Mouse (Mus musculus) testis, adult 2 months (tissue): ENCODE data around the gene Aebp1.

Experiments used
- CTCF ChIP-seq: fragments of 200-500 bp; IDR thresholded peaks from 2 replicates; pipeline ENCODE4 v1.5.1; 2012; ENCODE audit warnings: low read depth, mild to moderate bottlenecking, inconsistent platforms, low read length, moderate library complexity; ENCODE audit not compliant: control insufficient read depth, insufficient read depth, insufficient replicate concordance
- POLR2A ChIP-seq: fragments of 200-500 bp; IDR thresholded peaks from 2 replicates; pipeline ENCODE4 v1.6.1; 2012; ENCODE audit warnings: low read depth, mild to moderate bottlenecking, inconsistent platforms, low read length, moderate library complexity; ENCODE audit not compliant: control insufficient read depth

GRCm38 (mm10) chr11:5825432-5825831, 36.3 kb upstream of the Aebp1 start:
- TF ChIP-seq CTCF, result no peak
- TF ChIP-seq POLR2A, result no peak
